Mouse (Mus musculus) embryonic facial prominence, embryonic 14.5 days (tissue): Measurements from ENCODE around the gene Tlr8. TPM values are rescaled to one million over a fixed set of nuclear protein-coding genes. Genes with fewer than 3 reads are reported as not detected.

Experiments
- ATAC-seq: fragments of 200-750 bp; cut with Nextera tagmentation; 2 replicates; pipeline ENCODE4 v1.8.0; 2017; ENCODE audit warnings: low read depth, moderate number of reproducible peaks, moderate TSS enrichment
- DNase-seq: peaks from one replicate; pipeline ENCODE4 v3.0.0-alpha.2; 2015; ENCODE audit warnings: low spot score
- H3K27ac ChIP-seq: fragments of 300-500 bp; sonication (generic); replicated peaks from 2 replicates; pipeline ENCODE4 v1.5.1; 2014; ENCODE audit warnings: low read depth, mild to moderate bottlenecking, low read length, moderate library complexity
- H3K27me3 ChIP-seq: fragments of 300-500 bp; sonication (generic); replicated peaks from 2 replicates; pipeline ENCODE4 v1.6.1; 2014; ENCODE audit warnings: low read length; ENCODE audit not compliant: control insufficient read depth, insufficient read depth
- H3K36me3 ChIP-seq: fragments of 300-500 bp; sonication (generic); 2 replicates; pipeline ENCODE4 v1.6.1; 2014; ENCODE audit warnings: low read length, mixed read lengths; ENCODE audit not compliant: control insufficient read depth, insufficient read depth
- H3K4me1 ChIP-seq: fragments of 300-500 bp; sonication (generic); 2 replicates; pipeline ENCODE4 v1.6.1; 2014; ENCODE audit warnings: antibody characterized with exemption, low read length; ENCODE audit not compliant: control insufficient read depth, insufficient read depth
- H3K4me2 ChIP-seq: fragments of 300-500 bp; sonication (generic); 2 replicates; pipeline ENCODE4 v1.6.1; 2014; ENCODE audit warnings: low read depth, mild to moderate bottlenecking, low read length, moderate library complexity, mixed read lengths
- H3K4me3 ChIP-seq: fragments of 300-500 bp; sonication (generic); 2 replicates; pipeline ENCODE4 v1.5.1; 2014; ENCODE audit warnings: low read depth, mild to moderate bottlenecking, low read length
- H3K9ac ChIP-seq: fragments of 300-500 bp; sonication (generic); 2 replicates; pipeline ENCODE4 v1.6.1; 2014; ENCODE audit warnings: low read depth, mild to moderate bottlenecking, low read length, moderate library complexity, mixed read lengths
- H3K9me3 ChIP-seq: fragments of 300-500 bp; sonication (generic); 2 replicates; pipeline ENCODE4 v1.6.1; 2016; ENCODE audit warnings: low read length; ENCODE audit not compliant: control insufficient read depth
- WGBS: fragments of 180-500 bp; shearing (Covaris S2); extraction: QIAGEN DNeasy Blood & Tissue Kit; methylation state at CpG from one replicate; pipeline ENCODE4 v1.1.7; 2014; 5-methylcytosine and 5-hydroxymethylcytosine counted together
- polyA plus RNA-seq: library from polyadenylated mRNA; unstranded; fragments of >200 nt; fragmentation: Nextera tagmentation; extraction: Ambion mirVana; gene quantifications from 2 replicates; pipeline ENCODE4 v1.2.1, GENCODE M21; 2014

Tlr8 gene
- polyA plus RNA-seq, 1 experiment from 2014 or later, result 0.36 TPM

- 58% methylated on average over 1 of the region's 1 CpGs for WGBS
- no peak for ATAC-seq
- Histone ChIP-seq H3K36me3 (no peaks in the 10 kb centered on the region), H3K9me3 (no peaks in the 10 kb centered on the region), H3K4me3 (no peak overlapping the region), H3K27me3 (peaks cover 7% of the 10 kb centered on the region; the same call in 1 of the 2 replicates), H3K4me2 (no peak overlapping the region), H3K9ac (no peak overlapping the region), H3K27ac (no peak overlapping the region), H3K4me1 (no peaks in the 10 kb centered on the region)
- peak; percentile 13 for DNase-seq
Measured at GRCm38 (mm10) chrX:167229819-167230218, 34.3 kb downstream of the Tlr8 start.

- DNase-seq, result peak; percentile 23
- Histone ChIP-seq H3K27me3 (peaks cover 7% of the 10 kb centered on the region; the same call in 1 of the 2 replicates), H3K36me3 (no peaks in the 10 kb centered on the region), H3K9me3 (no peaks in the 10 kb centered on the region), H3K9ac (no peak overlapping the region), H3K27ac (no peak overlapping the region), H3K4me3 (no peak overlapping the region), H3K4me2 (no peak overlapping the region), H3K4me1 (no peaks in the 10 kb centered on the region)
- WGBS, result 45% methylated on average over 6 of the region's 6 CpGs
- no peak for ATAC-seq
Measured at GRCm38 (mm10) chrX:167229206-167229605, 34.9 kb downstream of the Tlr8 start.

- Histone ChIP-seq H3K4me2 (no peak overlapping the region), H3K4me1 (no peaks in the 10 kb centered on the region), H3K9ac (no peak overlapping the region), H3K27ac (no peak overlapping the region), H3K4me3 (no peak overlapping the region), H3K9me3 (no peaks in the 10 kb centered on the region), H3K27me3 (peaks cover 7% of the 10 kb centered on the region; the same call in 1 of the 2 replicates), H3K36me3 (no peaks in the 10 kb centered on the region)
- 88% methylated on average over 6 of the region's 6 CpGs for WGBS
- DNase-seq (no peak), ATAC-seq (no peak)
Measured at GRCm38 (mm10) chrX:167227756-167228155, 36.4 kb downstream of the Tlr8 start.

GRCm38 (mm10) chrX:167227138-167227537, 37.0 kb downstream of the Tlr8 start:
- WGBS, result 77% methylated on average over 7 of the region's 7 CpGs
- no peak for DNase-seq
- no peaks in the 10 kb centered on the region for H3K4me1 ChIP-seq
- no peaks in the 10 kb centered on the region for H3K36me3 ChIP-seq
- H3K27me3 ChIP-seq, result peaks cover under 1% of the 10 kb centered on the region; the same call in 1 of the 2 replicates
- H3K27ac ChIP-seq, result no peak overlapping the region
- ATAC-seq, result no peak
- no peak overlapping the region for H3K9ac ChIP-seq
- no peak overlapping the region for H3K4me3 ChIP-seq
- no peaks in the 10 kb centered on the region for H3K9me3 ChIP-seq
- H3K4me2 ChIP-seq, result no peak overlapping the region

GRCm38 (mm10) chrX:167226570-167226969, 37.6 kb downstream of the Tlr8 start:
- 85% methylated on average over 5 of the region's 5 CpGs for WGBS
- Histone ChIP-seq H3K4me3 (no peak overlapping the region), H3K4me1 (no peaks in the 10 kb centered on the region), H3K9me3 (no peaks in the 10 kb centered on the region), H3K27me3 (no peaks in the 10 kb centered on the region; the same call in 1 of the 2 replicates), H3K4me2 (no peak overlapping the region), H3K36me3 (no peaks in the 10 kb centered on the region), H3K27ac (no peak overlapping the region), H3K9ac (no peak overlapping the region)
- ATAC-seq (no peak), DNase-seq (no peak)

GRCm38 (mm10) chrX:167212707-167213106, 51.4 kb downstream of the Tlr8 start:
- DNase-seq (peak; percentile 79), ATAC-seq (0 out of 2 replicates have a peak, but pooled peaks have one; percentile 22)
- H3K4me3 ChIP-seq, result no peak overlapping the region
- WGBS, result 24% methylated on average over 8 of the region's 8 CpGs
- H3K9ac ChIP-seq, result no peak overlapping the region
- H3K36me3 ChIP-seq, result no peaks in the 10 kb centered on the region
- H3K9me3 ChIP-seq, result no peaks in the 10 kb centered on the region
- 0 out of 2 replicates have a peak overlapping the region, but pooled peaks have one; percentile 7 for H3K27ac ChIP-seq
- H3K27me3 ChIP-seq, result peaks cover 24% of the 10 kb centered on the region
- no peaks in the 10 kb centered on the region for H3K4me1 ChIP-seq
- H3K4me2 ChIP-seq, result peak overlapping the region; percentile 38; the same call in 1 of the 2 replicates

GRCm38 (mm10) chrX:167211871-167212555, 52.1 kb downstream of the Tlr8 start:
- Histone ChIP-seq H3K27ac (0 out of 2 replicates have a peak overlapping the region, but pooled peaks have one; percentile 7), H3K36me3 (peaks cover 3% of the 10 kb centered on the region; the same call in 1 of the 2 replicates), H3K4me1 (no peaks in the 10 kb centered on the region), H3K4me2 (no peak overlapping the region), H3K27me3 (peaks cover 24% of the 10 kb centered on the region), H3K9ac (no peak overlapping the region), H3K4me3 (no peak overlapping the region), H3K9me3 (no peaks in the 10 kb centered on the region)
- 48% methylated on average over 9 of the region's 9 CpGs for WGBS
- DNase-seq (peak; percentile 50), ATAC-seq (peak; percentile 80; the same call in 1 of the 2 replicates)

- Histone ChIP-seq H3K36me3 (peaks cover 9% of the 10 kb centered on the region; the same call in 1 of the 2 replicates), H3K27ac (no peak overlapping the region), H3K4me2 (no peak overlapping the region), H3K27me3 (peaks cover 28% of the 10 kb centered on the region), H3K9ac (no peak overlapping the region), H3K9me3 (no peaks in the 10 kb centered on the region), H3K4me1 (no peaks in the 10 kb centered on the region), H3K4me3 (no peak overlapping the region)
- WGBS, result 43% methylated on average over 6 of the region's 6 CpGs
- ATAC-seq, result no peak
- peak; percentile 30 for DNase-seq
Measured at GRCm38 (mm10) chrX:167210319-167210728, 53.8 kb downstream of the Tlr8 start.
